Mouse (Mus musculus) midbrain, embryonic 15.5 days (tissue): ENCODE data around the gene 1700088E04Rik. TPM values are rescaled to one million over a fixed set of nuclear protein-coding genes. Genes with fewer than 3 reads are reported as not detected.

Experiments
- ATAC-seq: fragments of 200-750 bp; cut with Nextera tagmentation; replicated peaks from 2 replicates; pipeline ENCODE4 v1.8.0; 2017; ENCODE audit warnings: moderate TSS enrichment
- H3K27ac ChIP-seq: fragments of 300-500 bp; sonication (generic); 2 replicates; pipeline ENCODE4 v1.5.1; 2015; ENCODE audit warnings: mild to moderate bottlenecking, inconsistent platforms
- H3K27me3 ChIP-seq: fragments of 300-500 bp; sonication (generic); replicated peaks from 2 replicates; pipeline ENCODE4 v1.6.1; 2015; ENCODE audit warnings: inconsistent platforms
- H3K36me3 ChIP-seq: fragments of 300-500 bp; sonication (generic); replicated peaks from 2 replicates; pipeline ENCODE4 v1.6.1; 2015; ENCODE audit warnings: inconsistent platforms
- H3K4me1 ChIP-seq: fragments of 300-500 bp; sonication (generic); 2 replicates; pipeline ENCODE4 v1.6.1; 2015; ENCODE audit warnings: inconsistent platforms
- H3K4me2 ChIP-seq: fragments of 300-500 bp; sonication (generic); 2 replicates; pipeline ENCODE4 v1.6.1; 2015; ENCODE audit warnings: inconsistent platforms, mild to moderate bottlenecking, moderate library complexity
- H3K4me3 ChIP-seq: fragments of 300-500 bp; sonication (generic); 2 replicates; pipeline ENCODE4 v1.5.1; 2015; ENCODE audit warnings: mild to moderate bottlenecking, inconsistent platforms
- H3K9ac ChIP-seq: fragments of 300-500 bp; sonication (generic); 2 replicates; pipeline ENCODE4 v1.6.1; 2015; ENCODE audit warnings: mild to moderate bottlenecking, inconsistent platforms
- H3K9me3 ChIP-seq: fragments of 300-500 bp; sonication (generic); 2 replicates; pipeline ENCODE4 v1.6.1; 2016; ENCODE audit warnings: inconsistent platforms
- WGBS: fragments of 180-500 bp; shearing (Covaris S2); methylation state at CpG from one replicate; pipeline ENCODE4 v1.1.7; 2015; ENCODE audit warnings: mixed read lengths; 5-methylcytosine and 5-hydroxymethylcytosine counted together
- polyA plus RNA-seq: library from polyadenylated mRNA; unstranded; fragments of >200 nt; fragmentation: Nextera tagmentation; extraction: Ambion mirVana; gene quantifications from 2 replicates; pipeline ENCODE4 v1.2.1, GENCODE M21; 2015

The 1700088E04Rik gene
- 15.1 and 19.1 TPM in 2 replicates for polyA plus RNA-seq

DNA sequence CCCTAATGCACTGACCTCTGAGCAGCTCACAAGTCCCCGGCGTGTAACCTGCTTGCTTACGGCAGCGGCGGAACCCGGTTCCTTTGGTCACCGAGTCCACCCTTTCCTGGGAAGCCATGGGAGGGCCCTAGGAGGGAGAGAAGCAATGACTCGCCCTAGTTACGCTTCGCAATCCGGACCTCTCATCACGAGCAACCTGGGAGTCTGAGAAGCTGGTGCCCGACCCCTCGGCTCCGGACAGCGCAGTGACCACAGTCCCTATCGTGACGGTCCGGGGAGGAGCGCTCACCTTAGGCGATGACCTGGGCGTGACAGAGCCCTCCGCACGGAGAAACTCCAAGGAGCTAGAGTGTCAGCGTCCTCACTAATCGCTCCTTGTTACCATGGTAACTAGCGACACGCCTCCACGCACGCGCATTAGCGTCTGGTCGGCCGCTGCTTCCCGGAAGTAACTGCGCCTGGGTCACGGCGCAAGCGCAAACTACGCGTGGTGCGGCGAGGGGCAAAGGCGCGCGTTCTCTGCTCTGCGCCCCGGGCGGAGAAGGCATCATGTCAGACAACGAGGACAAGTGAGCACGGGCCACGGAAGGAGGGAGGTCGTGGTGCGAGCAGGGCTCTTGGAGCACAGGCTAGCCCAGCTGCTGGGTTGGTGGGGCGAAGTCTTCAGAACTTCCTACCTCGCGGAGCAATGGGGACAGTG, at the start of gene 1700088E04Rik, which contains the start of gene Polr2f:
1700088E04Rik (minus strand) TSS at position 388 of the 700 bp plus-strand sequence.
Polr2f (plus strand) TSS at position 144 of the 700 bp plus-strand sequence.
- H3K4me3 ChIP-seq: peak within 1 kb of the TSS; percentile 91

DNA sequence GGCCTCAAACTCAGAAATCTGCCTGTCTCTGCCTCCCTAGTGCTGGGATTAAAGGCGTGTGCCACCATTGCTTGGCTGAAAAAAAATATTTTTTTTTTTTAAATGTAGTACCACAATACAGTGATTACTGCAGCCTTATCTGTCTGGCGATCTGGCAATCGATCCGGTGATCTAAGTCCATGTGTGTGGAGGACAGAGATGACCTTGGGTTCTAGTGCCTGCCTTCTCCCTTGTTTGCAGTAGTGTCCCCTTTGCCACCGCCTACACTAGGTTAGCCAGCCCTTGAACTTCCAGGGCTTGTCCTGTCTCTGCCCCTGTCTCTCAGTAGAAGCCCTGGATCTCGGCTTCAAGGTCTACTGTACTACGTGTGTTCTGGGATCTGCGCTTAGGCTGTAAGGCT, 46.8 kb upstream of the 1700088E04Rik start:
- H3K9ac ChIP-seq: no peak overlapping the region

More for the DNA sequence above, at the start of gene 1700088E04Rik, which contains the start of gene Polr2f:
- H3K4me2 ChIP-seq: peak within 1 kb of the TSS; percentile 90
- H3K9ac ChIP-seq: peak within 1 kb of the TSS; percentile 78
- ATAC-seq: peak; percentile 91
- H3K27me3 ChIP-seq: no peaks in the 10 kb centered on the region
- no peaks in the 10 kb centered on the region for H3K9me3 ChIP-seq
- peak within 1 kb of the TSS; percentile 31; the same call in 1 of the 2 replicates for H3K27ac ChIP-seq
- peaks cover 11% of the 10 kb centered on the region for H3K36me3 ChIP-seq
- WGBS: under 1% methylated on average over 57 of the region's 57 CpGs
- peaks cover 27% of the 10 kb centered on the region for H3K4me1 ChIP-seq

DNA sequence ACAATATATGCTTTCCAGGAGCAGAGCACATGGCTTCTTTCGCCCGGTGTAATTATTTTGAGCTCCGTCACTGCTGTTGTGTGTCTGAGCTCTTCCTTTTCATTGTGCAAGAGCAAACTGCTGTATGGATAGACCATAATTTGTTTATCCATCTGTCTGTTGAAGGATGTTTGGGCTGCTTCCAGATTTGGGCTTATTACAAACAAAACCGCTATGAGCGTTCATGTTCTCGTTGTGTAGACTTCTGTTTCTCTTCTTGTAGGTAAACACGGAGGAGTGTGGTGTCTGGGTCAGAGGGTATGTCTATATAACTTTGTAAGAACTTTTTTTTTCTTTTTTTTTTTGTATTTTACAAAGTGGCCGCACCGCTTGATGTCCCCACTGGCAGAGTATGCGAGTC, 44.2 kb upstream of the 1700088E04Rik start:
- ATAC-seq: no peak
- H3K4me3 ChIP-seq: no peak overlapping the region
- H3K9me3 ChIP-seq: no peaks in the 10 kb centered on the region
- WGBS: 84% methylated on average over 10 of the region's 10 CpGs
- no peaks in the 10 kb centered on the region for H3K27me3 ChIP-seq
- no peak overlapping the region for H3K27ac ChIP-seq
- H3K9ac ChIP-seq: no peak overlapping the region
- no peaks in the 10 kb centered on the region for H3K4me1 ChIP-seq
- no peak overlapping the region for H3K4me2 ChIP-seq
- H3K36me3 ChIP-seq: no peaks in the 10 kb centered on the region

More for the DNA sequence above, 46.8 kb upstream of the 1700088E04Rik start:
- H3K4me3 ChIP-seq: no peak overlapping the region
- 93% methylated on average over 8 of the region's 8 CpGs for WGBS
- H3K4me2 ChIP-seq: no peak overlapping the region
- no peaks in the 10 kb centered on the region for H3K27me3 ChIP-seq
- no peak for ATAC-seq
- no peaks in the 10 kb centered on the region for H3K36me3 ChIP-seq
- H3K27ac ChIP-seq: no peak overlapping the region
- H3K4me1 ChIP-seq: peaks cover 1% of the 10 kb centered on the region
- H3K9me3 ChIP-seq: no peaks in the 10 kb centered on the region

DNA sequence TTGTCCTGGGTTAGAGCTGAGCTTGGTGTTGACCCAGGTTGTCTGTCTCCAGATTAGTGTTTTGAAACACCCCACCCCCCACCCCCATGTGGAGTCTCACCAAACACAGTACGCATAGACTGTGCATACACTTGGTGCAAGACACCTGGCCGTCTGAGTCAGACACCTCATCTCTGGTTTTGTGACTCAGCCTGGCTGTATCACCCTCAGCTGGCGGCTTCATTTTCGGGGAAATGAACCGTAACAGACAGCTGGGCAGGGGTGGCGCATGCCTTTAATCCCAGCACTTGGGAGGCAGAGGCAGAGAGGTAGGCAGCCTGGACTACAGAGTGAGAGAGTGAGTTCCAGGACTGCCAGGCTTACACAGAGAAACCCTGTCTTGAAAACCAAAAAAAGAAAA, 35.9 kb upstream of the 1700088E04Rik start:
- Histone ChIP-seq H3K9me3 (no peaks in the 10 kb centered on the region), H3K4me1 (no peaks in the 10 kb centered on the region), H3K36me3 (no peaks in the 10 kb centered on the region), H3K4me3 (no peak overlapping the region), H3K27me3 (0 out of 2 replicates have a peak, but pooled peaks cover 2% of the 10 kb centered on the region), H3K4me2 (no peak overlapping the region), H3K27ac (no peak overlapping the region), H3K9ac (no peak overlapping the region)
- WGBS: 43% methylated on average over 6 of the region's 6 CpGs
- ATAC-seq: no peak

DNA sequence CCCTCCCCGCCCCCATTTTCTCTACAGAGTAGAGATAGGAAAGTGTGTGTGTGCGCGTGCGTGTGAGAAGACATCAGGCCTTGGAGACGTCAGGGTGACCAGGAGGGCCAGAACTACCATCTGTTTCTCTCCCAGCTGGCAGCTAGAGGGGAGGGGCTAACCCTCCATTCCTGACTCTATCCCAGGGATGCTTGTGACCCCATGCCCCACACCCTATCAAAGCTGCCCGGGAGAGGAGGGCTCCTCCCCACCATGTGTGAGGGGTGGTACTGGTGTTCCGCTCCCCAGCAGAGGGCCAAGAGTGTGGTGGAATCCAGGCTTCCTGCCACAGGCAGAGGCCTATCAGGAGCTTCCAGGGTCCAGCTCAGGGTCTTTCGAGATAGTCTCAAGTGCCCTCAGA, 25.7 kb upstream of the 1700088E04Rik start:
- no peak for ATAC-seq
- Histone ChIP-seq H3K4me1 (peaks cover 6% of the 10 kb centered on the region; the same call in 1 of the 2 replicates), H3K4me3 (no peak overlapping the region), H3K36me3 (no peaks in the 10 kb centered on the region), H3K9me3 (no peaks in the 10 kb centered on the region), H3K9ac (no peak overlapping the region), H3K27ac (no peak overlapping the region), H3K27me3 (peaks cover 39% of the 10 kb centered on the region), H3K4me2 (no peak overlapping the region)
- WGBS: 54% methylated on average over 8 of the region's 8 CpGs

DNA sequence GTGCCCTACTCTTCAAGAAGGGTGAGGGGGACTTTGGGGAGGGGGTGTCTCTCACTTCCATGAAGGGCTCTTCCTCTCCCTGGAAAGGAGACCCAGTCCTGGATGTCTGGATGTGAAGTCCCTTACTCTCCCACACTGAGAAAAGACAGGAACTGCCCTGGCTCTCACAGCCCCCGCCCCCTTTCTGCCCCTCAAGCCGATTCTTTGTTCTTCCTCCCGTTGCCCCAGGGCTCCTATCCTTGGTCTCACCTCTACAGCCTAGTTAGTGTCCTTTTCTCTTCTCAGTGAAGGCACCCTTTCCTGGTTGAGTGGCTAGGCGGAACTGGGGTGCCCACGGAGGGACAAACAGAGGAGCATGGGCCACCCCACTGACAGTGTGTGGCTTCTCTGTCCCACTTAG, 24.1 kb upstream of the 1700088E04Rik start, which contains the start of gene Sox10:
Sox10 (minus strand) TSS at position 101 of the 400 bp plus-strand sequence.
- 35% methylated on average over 5 of the region's 5 CpGs for WGBS
- Histone ChIP-seq H3K4me3 (no peak within 1 kb of the TSS), H3K9ac (no peak within 1 kb of the TSS; the same call in 1 of the 2 replicates)

DNA sequence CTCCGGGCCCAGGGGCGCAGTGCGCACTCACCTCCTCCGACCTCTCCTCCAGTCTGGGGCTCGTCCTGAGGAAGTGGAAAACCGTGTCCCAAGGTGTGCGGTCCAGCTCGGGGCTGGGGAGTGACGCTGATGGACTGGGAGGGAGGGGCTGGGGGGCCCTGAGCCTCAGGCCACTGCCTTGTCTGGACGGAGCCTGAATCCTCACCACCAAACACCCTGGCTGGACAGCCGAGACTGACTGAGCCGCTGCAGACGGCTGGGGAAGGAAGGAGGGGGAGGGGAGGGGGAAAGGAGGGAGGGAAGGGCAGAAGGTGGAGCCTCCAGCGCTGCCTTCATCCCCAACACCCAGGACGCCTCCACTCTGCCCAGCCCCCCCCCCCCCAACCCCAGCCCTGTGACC, 23.2 kb upstream of the 1700088E04Rik start:
- no peak overlapping the region for H3K4me2 ChIP-seq
- H3K27ac ChIP-seq: no peak overlapping the region
- peaks cover 43% of the 10 kb centered on the region for H3K27me3 ChIP-seq
- peaks cover 6% of the 10 kb centered on the region; the same call in 1 of the 2 replicates for H3K4me1 ChIP-seq
- H3K4me3 ChIP-seq: no peak overlapping the region
- H3K9me3 ChIP-seq: no peaks in the 10 kb centered on the region
- WGBS: 6% methylated on average over 13 of the region's 15 CpGs
- no peak for ATAC-seq
- no peaks in the 10 kb centered on the region for H3K36me3 ChIP-seq
- no peak overlapping the region for H3K9ac ChIP-seq

More for the DNA sequence above, 24.1 kb upstream of the 1700088E04Rik start, which contains the start of gene Sox10:
- Histone ChIP-seq H3K9me3 (no peaks in the 10 kb centered on the region), H3K27ac (no peak within 1 kb of the TSS), H3K36me3 (no peaks in the 10 kb centered on the region), H3K4me1 (peaks cover 6% of the 10 kb centered on the region; the same call in 1 of the 2 replicates), H3K27me3 (peaks cover 43% of the 10 kb centered on the region), H3K4me2 (no peak within 1 kb of the TSS)
- ATAC-seq: no peak

DNA sequence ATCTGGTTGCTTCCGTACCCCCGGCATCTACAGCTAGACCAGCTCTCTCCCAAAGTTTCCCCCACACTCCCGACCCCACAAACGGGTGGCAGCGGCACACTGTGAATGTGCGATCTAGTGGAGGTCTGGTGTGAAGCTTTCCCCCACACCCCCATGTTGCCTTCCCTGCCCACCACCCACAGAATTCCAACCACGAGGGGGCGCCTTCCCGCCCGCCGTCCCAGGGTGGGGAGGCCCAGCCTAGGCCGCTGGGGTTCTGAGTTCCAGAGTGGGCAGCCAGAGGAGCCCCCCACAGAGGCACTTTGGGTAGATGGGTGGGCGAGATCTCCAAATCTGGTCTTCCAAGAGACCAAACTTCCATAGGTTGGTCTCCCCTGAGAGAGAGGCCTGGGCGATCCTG, 21.8 kb upstream of the 1700088E04Rik start:
- H3K4me2 ChIP-seq: no peak overlapping the region
- H3K36me3 ChIP-seq: no peaks in the 10 kb centered on the region
- no peak for ATAC-seq
- H3K9ac ChIP-seq: no peak overlapping the region
- H3K4me3 ChIP-seq: no peak overlapping the region
- no peak overlapping the region for H3K27ac ChIP-seq
- 50% methylated on average over 14 of the region's 14 CpGs for WGBS
- peaks cover 43% of the 10 kb centered on the region for H3K27me3 ChIP-seq
- peaks cover 6% of the 10 kb centered on the region; the same call in 1 of the 2 replicates for H3K4me1 ChIP-seq
- H3K9me3 ChIP-seq: no peaks in the 10 kb centered on the region

DNA sequence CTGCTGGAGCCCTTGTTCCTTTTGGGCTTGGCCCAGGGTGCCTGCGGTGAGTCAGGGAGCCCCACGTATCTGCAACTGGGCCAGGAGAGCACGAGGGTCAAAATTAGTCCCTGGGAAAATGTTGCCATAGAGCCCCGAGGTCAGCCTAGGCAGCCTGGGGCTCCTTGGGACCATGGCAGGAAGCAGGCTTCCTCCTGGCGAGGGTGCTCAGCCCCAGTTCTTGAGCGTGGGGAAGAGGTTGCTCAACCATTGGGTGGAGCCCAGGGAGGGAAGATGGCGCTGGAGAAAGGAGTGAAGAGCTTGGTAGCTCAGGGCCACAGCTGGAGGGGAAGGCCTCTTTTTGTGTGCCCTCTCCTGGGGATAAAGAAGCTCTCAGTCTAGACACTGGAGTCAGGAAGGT, 21.2 kb upstream of the 1700088E04Rik start:
- ATAC-seq: no peak
- no peak overlapping the region for H3K27ac ChIP-seq
- no peak overlapping the region for H3K9ac ChIP-seq
- no peak overlapping the region for H3K4me3 ChIP-seq
- H3K36me3 ChIP-seq: no peaks in the 10 kb centered on the region
- H3K9me3 ChIP-seq: no peaks in the 10 kb centered on the region
- peaks cover 6% of the 10 kb centered on the region; the same call in 1 of the 2 replicates for H3K4me1 ChIP-seq
- H3K27me3 ChIP-seq: peaks cover 43% of the 10 kb centered on the region
- no peak overlapping the region for H3K4me2 ChIP-seq
- 72% methylated on average over 7 of the region's 7 CpGs for WGBS

DNA sequence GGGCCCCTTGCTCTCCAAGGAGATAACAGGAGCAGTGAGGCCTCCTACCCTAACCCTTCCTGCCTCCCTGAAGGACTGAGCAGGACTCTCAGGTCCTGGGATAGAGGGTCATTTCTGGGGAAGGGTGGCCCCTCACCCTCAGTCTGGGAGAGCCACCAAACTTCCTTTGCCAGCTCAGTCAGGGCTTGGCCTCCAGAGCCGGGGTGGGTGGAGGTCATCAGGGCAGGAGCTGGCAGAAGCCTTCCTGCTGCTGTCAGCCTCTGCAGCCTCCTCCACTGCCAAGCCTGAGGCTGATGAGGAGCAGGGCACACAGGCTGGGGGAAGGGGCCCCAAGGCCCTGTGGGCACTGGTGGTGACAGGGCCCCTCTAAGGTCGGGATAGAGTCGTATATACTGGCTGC, 14.5 kb upstream of the 1700088E04Rik start:
- H3K4me3 ChIP-seq: no peak overlapping the region
- no peak overlapping the region for H3K4me2 ChIP-seq
- H3K4me1 ChIP-seq: peaks cover 8% of the 10 kb centered on the region
- WGBS: 44% methylated on average over 3 of the region's 3 CpGs
- H3K36me3 ChIP-seq: no peaks in the 10 kb centered on the region
- no peaks in the 10 kb centered on the region for H3K27me3 ChIP-seq
- no peaks in the 10 kb centered on the region for H3K9me3 ChIP-seq
- ATAC-seq: no peak
- no peak overlapping the region for H3K27ac ChIP-seq
- H3K9ac ChIP-seq: no peak overlapping the region

DNA sequence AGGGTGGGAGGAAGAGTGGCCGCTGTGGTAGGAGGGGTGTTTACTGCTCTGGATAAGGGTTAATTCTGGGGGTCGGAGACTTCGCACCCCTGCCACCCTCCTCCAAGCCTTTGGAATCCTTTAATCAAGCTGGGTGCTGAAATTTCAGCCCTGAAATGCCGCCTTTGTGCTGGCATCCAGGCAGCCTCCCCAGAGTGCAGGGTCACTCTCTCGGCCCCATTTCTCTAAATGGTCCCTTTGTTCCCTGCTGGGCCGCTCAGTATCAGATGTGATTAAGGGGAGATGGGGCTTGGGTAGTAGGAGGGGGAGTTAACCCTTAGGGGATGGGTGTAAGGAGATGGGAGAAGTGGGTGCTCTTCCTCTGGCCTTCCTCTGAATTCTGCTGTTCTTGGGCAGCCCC, 11.7 kb upstream of the 1700088E04Rik start:
- H3K4me2 ChIP-seq: no peak overlapping the region
- H3K36me3 ChIP-seq: peaks cover 7% of the 10 kb centered on the region; the same call in 1 of the 2 replicates
- WGBS: 49% methylated on average over 6 of the region's 6 CpGs
- H3K27ac ChIP-seq: peak overlapping the region; percentile 68
- no peaks in the 10 kb centered on the region for H3K9me3 ChIP-seq
- no peak for ATAC-seq
- peaks cover 8% of the 10 kb centered on the region for H3K4me1 ChIP-seq
- no peak overlapping the region for H3K4me3 ChIP-seq
- no peaks in the 10 kb centered on the region for H3K27me3 ChIP-seq
- no peak overlapping the region for H3K9ac ChIP-seq

DNA sequence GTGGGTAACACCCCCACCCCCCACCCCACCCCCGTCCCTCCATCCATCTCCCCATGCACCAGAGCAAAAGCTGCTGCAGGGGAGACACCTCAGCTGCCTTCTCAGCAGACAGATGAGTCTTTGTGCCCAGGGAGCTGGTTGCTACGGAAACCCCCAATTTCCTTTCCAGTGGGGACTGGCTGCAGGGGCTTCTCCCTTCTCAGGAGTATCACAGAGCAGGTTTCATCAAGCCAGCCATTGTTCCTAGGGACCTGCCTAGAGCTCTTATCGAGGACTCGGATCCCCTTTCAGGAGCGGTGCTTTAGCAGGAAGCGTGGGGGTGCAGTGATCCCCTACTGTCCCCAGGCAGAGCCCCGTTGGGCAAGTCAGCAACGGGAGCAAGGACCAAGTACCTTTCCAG, 10.8 kb upstream of the 1700088E04Rik start:
- Histone ChIP-seq H3K9me3 (no peaks in the 10 kb centered on the region), H3K4me3 (no peak overlapping the region), H3K27me3 (no peaks in the 10 kb centered on the region), H3K4me2 (no peak overlapping the region), H3K9ac (no peak overlapping the region), H3K27ac (peak overlapping the region; percentile 68), H3K4me1 (peaks cover 8% of the 10 kb centered on the region), H3K36me3 (peaks cover 15% of the 10 kb centered on the region; the same call in 1 of the 2 replicates)
- peak; percentile 37; the same call in 1 of the 2 replicates for ATAC-seq
- WGBS: 33% methylated on average over 8 of the region's 8 CpGs
